Mouse (Mus musculus): ENCODE data around the gene Hivep2. TPM values are rescaled to one million over a fixed set of nuclear protein-coding genes. Genes with fewer than 3 reads are reported as not detected.

Hivep2 gene
- polyA plus RNA-seq, 1 experiment: 0.47 TPM

- TF ChIP-seq GATA1 (IDR thresholded peaks at IDR 0.05; ENCODE audit: borderline replicate concordance, low read length) (no peak), FLI1 (IDR thresholded peaks at IDR 0.05; ENCODE audit: low read length) (no peak)
- H3K9me3 ChIP-seq: no peaks in the 10 kb centered on the region
- no peak overlapping the region for H3K4me3 ChIP-seq (replicated peaks)
- H3K36me3 ChIP-seq (replicated peaks; ENCODE audit: low read length): peaks cover 3% of the 10 kb centered on the region
- H3K4me1 ChIP-seq: peaks cover 65% of the 10 kb centered on the region
- H3K27me3 ChIP-seq (replicated peaks): no peaks in the 10 kb centered on the region
These were observed 78.3 kb downstream of the Hivep2 start for GRCm38 (mm10) chr10:14044046-14044782.

- Histone ChIP-seq H3K4me3 (replicated peaks) (no peak overlapping the region), H3K27me3 (replicated peaks) (no peaks in the 10 kb centered on the region), H3K4me1 (peaks cover 71% of the 10 kb centered on the region), H3K36me3 (replicated peaks; ENCODE audit: low read length) (peaks cover 3% of the 10 kb centered on the region), H3K9me3 (no peaks in the 10 kb centered on the region)
- TF ChIP-seq GATA1 (IDR thresholded peaks at IDR 0.05; ENCODE audit: borderline replicate concordance, low read length) (no peak), FLI1 (IDR thresholded peaks at IDR 0.05; ENCODE audit: low read length) (no peak)
These were observed 79.0 kb downstream of the Hivep2 start for GRCm38 (mm10) chr10:14044783-14045392.

GRCm38 (mm10) chr10:14045745-14046144 is 79.9 kb downstream of the Hivep2 start:
- TF ChIP-seq FLI1 (IDR thresholded peaks at IDR 0.05; ENCODE audit: low read length): no peak
- no peak for TF ChIP-seq GATA1 (IDR thresholded peaks at IDR 0.05; ENCODE audit: borderline replicate concordance, low read length)
- Histone ChIP-seq H3K4me1 (peaks cover 71% of the 10 kb centered on the region), H3K4me3 (replicated peaks) (peak overlapping the region; percentile 72), H3K9me3 (no peaks in the 10 kb centered on the region), H3K27me3 (replicated peaks) (no peaks in the 10 kb centered on the region), H3K36me3 (replicated peaks; ENCODE audit: low read length) (peaks cover 3% of the 10 kb centered on the region)

DNA sequence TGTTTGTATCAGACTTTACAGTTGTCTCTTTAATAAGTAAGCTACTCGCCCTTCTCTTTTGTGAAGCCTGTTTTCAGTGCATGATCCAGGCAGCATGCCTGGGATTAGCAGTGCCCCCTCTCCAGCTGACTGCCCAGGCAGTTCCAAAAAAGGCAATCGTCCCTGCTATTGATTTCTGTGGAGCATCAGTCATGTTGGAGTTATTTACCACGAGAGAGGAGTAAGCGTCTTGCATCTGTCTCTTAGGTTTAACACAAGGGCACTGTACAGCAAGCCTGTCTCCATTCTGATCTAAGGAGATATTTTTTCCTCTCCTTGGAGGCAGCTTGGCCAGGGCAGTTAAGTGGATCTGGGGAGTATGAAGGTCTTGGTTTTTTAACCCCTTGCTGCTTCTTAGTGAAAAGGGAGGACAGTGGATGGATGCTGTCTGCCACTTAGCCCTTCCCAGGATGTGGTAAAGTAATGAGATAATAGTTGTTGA is 80.3 kb downstream of the Hivep2 start:
- Histone ChIP-seq H3K27me3 (replicated peaks) (no peaks in the 10 kb centered on the region), H3K4me3 (replicated peaks) (peak overlapping the region; percentile 55), H3K9me3 (no peaks in the 10 kb centered on the region), H3K4me1 (peaks cover 67% of the 10 kb centered on the region), H3K36me3 (replicated peaks; ENCODE audit: low read length) (peaks cover 3% of the 10 kb centered on the region)
- TF ChIP-seq FLI1 (IDR thresholded peaks at IDR 0.05; ENCODE audit: low read length): no peak
- TF ChIP-seq GATA1 (IDR thresholded peaks at IDR 0.05; ENCODE audit: borderline replicate concordance, low read length): no peak

DNA sequence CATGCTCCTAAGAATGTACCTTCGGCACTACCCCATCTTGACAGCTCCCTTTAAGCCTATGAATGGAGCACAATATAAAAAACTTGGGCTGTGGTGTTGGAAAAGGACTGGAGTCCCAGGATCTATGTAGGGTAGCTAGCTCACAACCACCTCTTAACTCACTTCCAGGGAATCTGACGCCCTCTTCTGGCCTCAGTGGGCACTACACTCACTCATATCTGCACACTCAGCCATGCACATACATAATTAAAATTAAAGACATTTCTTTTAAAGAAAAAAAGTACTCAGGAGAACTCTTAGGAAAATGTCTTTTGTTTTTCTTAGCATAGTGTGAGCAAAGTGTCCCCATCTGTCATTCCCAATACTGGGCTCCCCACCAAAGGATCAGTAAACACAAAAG is 81.1 kb downstream of the Hivep2 start:
- H3K27me3 ChIP-seq (replicated peaks): no peaks in the 10 kb centered on the region
- H3K36me3 ChIP-seq (replicated peaks; ENCODE audit: low read length): peaks cover 3% of the 10 kb centered on the region
- H3K4me1 ChIP-seq: peaks cover 67% of the 10 kb centered on the region
- peak overlapping the region; percentile 42 for H3K4me3 ChIP-seq (replicated peaks)
- H3K9me3 ChIP-seq: no peaks in the 10 kb centered on the region
- TF ChIP-seq GATA1 (IDR thresholded peaks at IDR 0.05; ENCODE audit: borderline replicate concordance, low read length) (no peak), FLI1 (IDR thresholded peaks at IDR 0.05; ENCODE audit: low read length) (no peak)

DNA sequence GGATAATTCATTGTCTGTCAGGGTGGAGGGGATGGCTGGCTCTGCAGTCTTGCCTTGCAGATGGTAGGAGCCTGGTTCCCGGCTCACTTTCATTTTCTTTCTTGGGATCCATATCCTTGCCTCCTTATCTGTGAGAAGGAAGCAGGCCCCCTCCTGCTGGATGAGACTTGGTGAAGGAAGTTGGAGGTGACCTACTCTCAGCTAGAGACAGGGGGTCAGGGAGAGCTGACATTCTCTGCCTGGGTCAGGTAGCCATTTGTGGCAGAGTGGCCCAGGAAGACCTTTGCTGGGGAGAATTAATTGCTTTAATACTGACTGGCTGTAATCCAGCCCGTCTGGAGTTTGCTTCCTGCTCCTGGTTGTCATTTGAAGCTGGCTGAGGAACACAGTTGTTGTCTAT is 81.8 kb downstream of the Hivep2 start:
- no peaks in the 10 kb centered on the region for H3K9me3 ChIP-seq
- H3K36me3 ChIP-seq (replicated peaks; ENCODE audit: low read length): peaks cover under 1% of the 10 kb centered on the region
- H3K27me3 ChIP-seq (replicated peaks): no peaks in the 10 kb centered on the region
- no peak for TF ChIP-seq FLI1 (IDR thresholded peaks at IDR 0.05; ENCODE audit: low read length)
- TF ChIP-seq GATA1 (IDR thresholded peaks at IDR 0.05; ENCODE audit: borderline replicate concordance, low read length): no peak
- peak overlapping the region; percentile 69 for H3K4me3 ChIP-seq (replicated peaks)
- peaks cover 61% of the 10 kb centered on the region for H3K4me1 ChIP-seq

DNA sequence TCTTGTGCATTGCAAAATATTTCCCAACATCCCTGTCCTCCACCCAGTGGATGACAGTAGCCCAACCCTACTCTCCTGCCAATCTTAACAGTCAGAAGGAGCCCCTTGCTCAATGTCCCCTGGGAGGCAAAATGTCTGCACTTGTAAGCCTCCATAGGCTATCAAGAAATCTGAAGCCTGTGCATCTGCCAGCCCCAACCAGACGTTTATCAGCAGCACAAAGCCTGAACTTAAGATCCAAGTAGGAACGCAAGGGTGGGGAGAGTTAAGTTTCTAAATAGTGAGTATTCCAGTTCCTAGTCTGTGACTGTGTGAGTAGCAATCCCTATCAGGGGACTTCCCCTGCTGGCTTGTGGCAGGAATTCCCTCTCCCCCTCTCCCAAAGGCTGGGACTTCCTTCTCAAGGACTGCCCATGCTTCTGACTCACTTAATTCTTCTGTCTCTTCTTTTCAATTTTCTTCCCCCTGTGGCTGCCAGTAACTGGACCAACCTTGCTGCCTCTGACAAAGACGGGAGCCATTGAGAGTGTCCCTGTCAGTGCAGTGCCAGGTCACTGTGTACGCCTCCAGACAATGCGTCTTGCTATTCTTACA is 82.5 kb downstream of the Hivep2 start:
- Histone ChIP-seq H3K9me3 (no peaks in the 10 kb centered on the region), H3K36me3 (replicated peaks; ENCODE audit: low read length) (no peaks in the 10 kb centered on the region), H3K27me3 (replicated peaks) (no peaks in the 10 kb centered on the region), H3K4me3 (replicated peaks) (peak overlapping the region; percentile 67), H3K4me1 (peaks cover 59% of the 10 kb centered on the region)
- no peak for TF ChIP-seq GATA1 (IDR thresholded peaks at IDR 0.05; ENCODE audit: borderline replicate concordance, low read length)
- no peak for TF ChIP-seq FLI1 (IDR thresholded peaks at IDR 0.05; ENCODE audit: low read length)

- Histone ChIP-seq H3K4me3 (replicated peaks) (no peak overlapping the region), H3K9me3 (no peaks in the 10 kb centered on the region), H3K4me1 (peaks cover 58% of the 10 kb centered on the region), H3K27me3 (replicated peaks) (no peaks in the 10 kb centered on the region), H3K36me3 (replicated peaks; ENCODE audit: low read length) (no peaks in the 10 kb centered on the region)
- TF ChIP-seq GATA1 (IDR thresholded peaks at IDR 0.05; ENCODE audit: borderline replicate concordance, low read length) (no peak), FLI1 (IDR thresholded peaks at IDR 0.05; ENCODE audit: low read length) (no peak)
These were observed 83.1 kb downstream of the Hivep2 start for GRCm38 (mm10) chr10:14048916-14049445.

- Histone ChIP-seq H3K36me3 (replicated peaks; ENCODE audit: low read length) (no peaks in the 10 kb centered on the region), H3K27me3 (replicated peaks) (no peaks in the 10 kb centered on the region)
- TF ChIP-seq GATA1 (IDR thresholded peaks at IDR 0.05; ENCODE audit: borderline replicate concordance, low read length) (no peak), FLI1 (IDR thresholded peaks at IDR 0.05; ENCODE audit: low read length) (no peak)
These were observed 83.8 kb downstream of the Hivep2 start for GRCm38 (mm10) chr10:14049686-14050085.

More at GRCm38 (mm10) chr10:14049686-14050085, 83.8 kb downstream of the Hivep2 start:
- no peak overlapping the region for H3K4me3 ChIP-seq (replicated peaks)
- no peaks in the 10 kb centered on the region for H3K9me3 ChIP-seq
- peaks cover 50% of the 10 kb centered on the region for H3K4me1 ChIP-seq
